Mouse (Mus musculus): Measurements from ENCODE around the gene N4bp2.
"Not testable (repeated sequence)": the region's sequence is repeated elsewhere in the genome, so short reads cannot be mapped to it uniquely, and the experiment has no call there.

Gene N4bp2

GRCm38 (mm10) chr5:65764786-65765634, 1.7 kb downstream of the N4bp2 start:
- peak; percentile 89 for DNase-seq

DNA sequence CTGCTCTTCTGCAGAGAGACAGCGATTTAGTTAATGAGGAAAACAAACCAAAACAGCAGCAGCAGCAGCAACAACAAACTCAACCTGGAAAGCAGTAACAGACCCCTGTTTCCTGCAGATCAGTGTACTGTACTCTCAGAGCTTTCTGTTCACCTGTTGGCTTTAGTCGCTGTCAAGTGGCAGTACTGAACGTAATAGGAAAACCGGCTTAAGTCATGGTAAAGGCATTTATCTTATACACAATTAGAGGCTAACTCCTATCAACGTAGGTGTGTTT, 2.3 kb downstream of the N4bp2 start:
- DNase-seq = peak; percentile 38

- no peak for DNase-seq
Observed at GRCm38 (mm10) chr5:65768007-65768406, 4.7 kb downstream of the N4bp2 start.

GRCm38 (mm10) chr5:65770065-65770464, 6.7 kb downstream of the N4bp2 start:
- no peak for DNase-seq

DNA sequence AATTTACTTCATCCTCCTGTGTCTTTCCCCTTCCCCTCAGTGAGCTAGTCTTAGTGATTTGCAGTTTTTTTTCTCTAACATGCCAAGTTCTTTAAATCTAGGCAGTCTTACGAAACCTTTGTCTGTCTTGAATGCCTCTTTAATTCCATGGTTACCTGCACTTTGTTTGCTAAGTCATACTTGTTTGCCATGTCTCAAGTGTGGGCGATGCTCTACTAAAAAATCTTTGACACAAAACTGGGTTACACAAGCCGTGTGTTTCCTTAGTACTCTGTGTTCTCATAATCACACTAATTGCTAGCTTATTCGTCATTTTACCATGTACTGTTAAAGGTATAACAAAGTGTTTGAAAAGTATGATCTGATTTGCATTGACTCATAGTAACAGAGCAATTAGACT, 7.2 kb downstream of the N4bp2 start:
- DNase-seq = no peak

DNA sequence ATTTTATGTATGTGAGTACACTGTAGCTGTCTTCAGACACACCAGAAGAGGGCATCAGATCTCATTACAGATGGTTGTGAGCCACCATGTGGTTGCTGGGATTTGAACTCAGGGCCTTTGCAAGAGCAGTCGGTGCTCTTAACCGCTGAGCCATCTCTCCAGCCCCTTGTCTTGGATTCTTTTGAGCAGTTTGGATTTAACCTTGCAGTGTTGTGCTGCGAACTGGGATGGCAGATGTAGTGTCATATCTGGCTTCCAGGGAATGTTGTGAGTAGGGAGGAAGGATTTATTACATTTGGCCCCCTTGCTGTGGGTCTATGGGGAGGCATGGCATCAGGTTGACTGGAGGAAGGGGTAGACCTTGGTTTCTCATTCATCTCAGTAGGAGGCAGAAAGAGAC, 10.6 kb downstream of the N4bp2 start:
- DNase-seq = not testable (repeated sequence)

- no peak for DNase-seq
Observed at GRCm38 (mm10) chr5:65776166-65776565, 12.8 kb downstream of the N4bp2 start.

DNA sequence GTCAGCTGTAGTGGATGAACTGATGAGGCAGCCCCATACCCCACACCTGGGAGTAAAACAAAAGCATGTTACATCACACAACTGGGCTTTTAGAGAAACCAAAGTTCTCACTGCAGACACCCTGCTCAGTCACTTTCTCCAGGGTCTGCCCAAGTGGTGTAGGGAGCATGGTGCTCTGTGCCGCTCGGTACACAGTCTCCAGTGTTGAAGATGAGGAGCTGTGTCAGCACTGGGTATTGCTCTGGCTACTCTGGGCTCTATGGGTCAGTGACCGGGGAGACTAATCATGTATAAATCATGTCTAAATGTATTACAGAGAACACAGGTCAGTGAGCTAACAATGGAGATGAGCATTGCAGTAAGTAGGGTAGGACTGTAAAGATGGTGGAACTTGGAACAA, 13.6 kb downstream of the N4bp2 start:
- DNase-seq = no peak

GRCm38 (mm10) chr5:65778986-65779385, 15.7 kb downstream of the N4bp2 start:
- not testable (repeated sequence) for DNase-seq

DNA sequence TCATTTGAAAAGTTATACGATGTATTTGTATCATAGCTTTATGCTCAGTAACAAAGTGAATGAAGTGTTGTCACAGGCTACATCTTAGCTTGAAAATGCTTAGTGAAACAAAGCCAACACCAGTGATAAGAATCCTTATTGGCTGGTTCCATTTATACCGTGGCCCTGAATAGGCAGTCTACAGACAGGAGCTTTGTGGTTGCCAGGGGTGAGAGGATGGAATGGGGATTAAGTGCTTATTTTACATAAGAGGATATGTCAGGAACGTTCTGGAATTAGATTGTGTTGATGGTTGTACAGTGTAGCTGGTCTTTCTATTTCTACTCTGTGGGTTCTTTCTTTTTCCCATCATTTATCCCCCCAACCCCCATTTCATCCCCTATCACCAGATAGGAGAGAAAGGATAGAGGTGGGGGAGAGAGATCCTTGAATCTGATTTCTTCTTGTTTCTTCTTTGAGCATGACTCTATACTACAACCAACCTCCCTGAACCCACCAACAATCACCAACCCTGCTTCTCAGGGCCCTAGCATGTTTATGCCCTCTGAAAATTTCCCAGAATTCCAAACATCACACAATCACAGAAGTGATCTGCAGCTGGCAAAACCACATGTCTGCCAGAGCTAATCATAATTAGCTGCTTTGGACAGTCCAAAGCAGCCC, 16.2 kb downstream of the N4bp2 start:
- no peak for DNase-seq

DNA sequence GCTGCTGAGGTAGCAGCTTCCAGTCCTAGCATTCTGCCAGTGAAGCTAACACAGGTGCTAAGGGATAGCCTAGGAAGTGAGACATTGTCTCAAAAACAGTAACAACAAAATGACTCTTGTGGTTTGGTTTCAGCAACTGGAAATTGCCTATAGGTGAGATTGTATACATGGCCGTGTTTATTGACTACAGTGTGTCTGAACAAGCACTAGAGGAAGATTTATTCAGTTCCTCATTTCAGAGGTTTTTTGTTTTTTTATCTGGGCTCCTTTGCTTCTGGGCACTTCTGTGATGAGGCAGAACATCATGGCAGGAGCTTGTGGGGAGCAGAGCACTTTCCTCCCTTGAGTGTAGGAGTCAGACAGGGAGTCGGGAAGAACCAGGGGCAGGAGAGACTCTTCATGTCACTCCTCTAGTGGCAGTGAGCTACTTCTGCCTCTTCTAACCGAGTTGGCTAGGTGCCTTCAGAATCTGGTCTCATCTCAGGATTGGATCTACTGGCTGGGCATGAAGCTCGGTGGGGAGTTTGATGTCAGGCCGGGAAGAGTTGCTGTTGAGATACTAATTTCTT, 17.9 kb downstream of the N4bp2 start:
- DNase-seq = no peak

GRCm38 (mm10) chr5:65781769-65782715, 18.7 kb downstream of the N4bp2 start:
- DNase-seq = no peak

- no peak for DNase-seq
Observed at GRCm38 (mm10) chr5:65790604-65791225, 27.4 kb downstream of the N4bp2 start.

DNA sequence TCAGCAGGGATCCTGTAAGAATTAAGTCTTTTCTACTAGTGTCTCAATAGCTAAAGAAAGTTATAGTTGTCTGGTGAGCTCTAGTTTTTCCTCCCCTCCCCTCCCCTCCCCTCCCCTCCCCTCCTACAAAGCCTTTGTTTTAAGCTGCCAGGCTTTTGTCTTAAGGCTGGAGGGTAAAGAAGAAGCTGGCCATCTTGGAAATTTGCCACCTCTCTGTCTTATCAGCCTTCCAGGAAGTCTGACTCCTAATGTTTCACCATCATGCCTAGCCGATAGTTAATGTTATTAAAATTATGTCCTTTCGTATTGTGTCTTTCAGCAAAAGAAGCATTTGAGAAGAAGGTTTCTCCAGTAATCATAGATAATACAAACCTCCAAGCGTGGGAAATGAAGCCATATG, 30.9 kb downstream of the N4bp2 start:
- DNase-seq = no peak

DNA sequence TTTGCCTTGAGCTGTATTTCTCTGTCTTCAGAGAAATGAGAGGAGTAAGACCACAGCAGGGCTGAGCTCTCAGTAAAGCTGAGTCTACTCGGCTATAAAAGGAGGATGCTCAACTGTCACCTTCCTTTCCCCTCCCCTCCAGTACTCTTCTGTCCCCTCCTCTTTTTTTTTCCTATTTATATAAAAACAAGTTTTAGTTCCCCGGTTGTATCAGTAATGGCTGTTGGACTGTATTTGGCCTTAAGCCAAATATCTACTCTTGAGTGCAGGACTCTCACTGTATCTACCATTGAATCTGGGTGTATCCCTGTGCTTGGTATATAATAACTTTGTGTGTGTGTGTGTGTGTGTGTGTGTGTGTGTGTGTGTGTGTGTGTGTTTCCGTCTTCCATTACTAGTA, 31.4 kb downstream of the N4bp2 start:
- DNase-seq = no peak

DNA sequence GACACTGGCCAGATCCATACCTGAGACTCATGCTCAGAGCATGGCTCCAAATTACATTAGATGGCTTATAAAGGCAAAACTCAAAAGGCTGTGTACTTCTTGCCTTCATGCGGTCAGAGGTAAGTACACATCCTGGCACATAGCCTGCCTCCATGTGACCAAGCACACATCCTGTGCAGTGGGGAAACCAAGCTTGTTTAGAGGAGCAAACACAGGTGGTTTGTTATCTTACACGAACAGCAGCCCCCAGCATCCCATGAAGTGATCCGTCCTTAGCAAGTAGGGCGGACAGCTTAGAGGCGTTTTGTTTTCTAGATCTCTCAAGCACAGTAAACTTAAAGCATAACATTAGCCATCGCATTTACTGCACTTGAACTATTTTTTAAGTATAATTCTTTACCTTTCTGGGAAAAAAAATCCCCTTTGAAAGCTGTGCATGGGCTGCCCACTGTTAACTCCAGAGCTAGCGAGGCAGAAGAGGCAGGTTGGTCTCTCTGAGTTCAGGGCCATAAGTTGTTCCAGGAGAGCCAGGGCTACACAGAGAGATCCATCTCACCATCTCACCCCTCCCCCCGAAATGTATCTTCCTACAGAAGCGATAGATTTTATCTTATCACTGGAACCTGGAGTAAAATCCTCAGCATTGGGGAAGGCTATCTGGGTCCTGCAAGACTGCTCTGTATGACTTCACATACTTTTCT, 32.1 kb downstream of the N4bp2 start:
- no peak for DNase-seq

- no peak for DNase-seq
Observed at GRCm38 (mm10) chr5:65795994-65796298, 32.6 kb downstream of the N4bp2 start.

GRCm38 (mm10) chr5:65823601-65824133, 60.3 kb downstream of the N4bp2 start:
- no peak for DNase-seq

- no peak for DNase-seq
Observed at GRCm38 (mm10) chr5:65826476-65826875, 63.2 kb downstream of the N4bp2 start.

DNA sequence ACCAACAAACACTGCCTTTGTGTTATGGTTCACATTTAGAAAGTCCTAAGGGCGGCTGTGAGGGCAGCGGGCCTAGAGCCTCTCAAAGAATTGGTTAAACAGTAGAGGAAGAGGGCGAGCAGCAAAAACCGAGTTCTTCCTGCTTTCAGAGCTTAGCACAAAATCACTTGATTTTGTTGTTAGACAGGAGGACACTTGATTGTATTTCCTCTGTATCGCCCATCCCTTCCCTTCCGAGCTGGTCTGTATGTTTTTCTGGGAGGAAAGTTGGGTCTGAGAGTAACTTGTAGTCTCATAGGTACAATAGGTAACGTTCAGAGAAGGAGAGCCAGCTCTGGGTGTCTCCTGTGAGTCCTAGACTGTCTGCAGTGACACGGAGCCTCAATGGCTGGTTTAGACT, 63.8 kb downstream of the N4bp2 start:
- no peak for DNase-seq

GRCm38 (mm10) chr5:65828261-65828660, 64.9 kb downstream of the N4bp2 start:
- no peak for DNase-seq

DNA sequence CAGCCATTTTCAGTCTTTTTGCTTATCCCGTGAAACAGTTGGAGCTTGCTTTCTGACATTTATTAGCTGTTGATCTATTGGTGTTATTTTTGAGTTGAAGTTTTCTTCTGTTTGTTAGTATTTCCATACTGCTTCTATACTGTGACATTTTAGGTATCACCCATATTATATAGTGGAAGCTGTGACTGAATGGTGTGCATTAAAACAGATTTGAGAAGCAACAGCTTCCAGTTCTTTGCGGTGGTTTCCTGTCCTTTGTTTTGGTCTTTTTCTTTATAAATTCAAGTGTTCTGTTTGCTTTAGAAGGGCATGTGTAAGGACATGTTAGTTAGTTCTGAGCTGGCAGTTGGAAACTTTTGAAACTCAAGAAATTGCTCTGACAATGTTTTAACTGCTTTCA, 65.7 kb downstream of the N4bp2 start:
- no peak for DNase-seq
